Mouse (Mus musculus) right cerebral cortex, postnatal 10 days (tissue): ENCODE measurements around the gene Khsrp.
A peak's percentile ranks its signal among the peaks of the same experiment; 100 is the strongest.

Source experiments
- DNase-seq, 2 experiments: peaks; one replicate each; pipeline ENCODE4 v3.0.0; 2021; ENCODE audit warnings: low spot score in 2 of 2

Khsrp gene

GRCm38 (mm10) chr17:57031661-57032420 lies 519 bp upstream of the Khsrp start:
- DNase-seq, result peak; percentile 100

- DNase-seq, result no peak
These were observed 1.6 kb downstream of the Khsrp start for GRCm38 (mm10) chr17:57029691-57030090.

- no peak for DNase-seq
These were observed 3.9 kb downstream of the Khsrp start for GRCm38 (mm10) chr17:57027471-57027870.

- DNase-seq, result no peak
These were observed 10.4 kb downstream of the Khsrp start for GRCm38 (mm10) chr17:57020960-57021359.

GRCm38 (mm10) chr17:57019693-57020092 lies 11.6 kb downstream of the Khsrp start:
- no peak for DNase-seq

GRCm38 (mm10) chr17:57012245-57012795 lies 19.0 kb downstream of the Khsrp start:
- no peak for DNase-seq

- peak; percentile 98 to 99 for DNase-seq
These were observed 19.8 kb downstream of the Khsrp start, which contains the start of the genes Gtf2f1 and Gm17949 for GRCm38 (mm10) chr17:57011236-57012141. Gene Gtf2f1, minus strand, starts transcription at chr17:57011288. Gene Gm17949, plus strand, starts transcription at chr17:57011469.

GRCm38 (mm10) chr17:57010911-57011235 lies 20.4 kb downstream of the Khsrp start:
- DNase-seq, result no peak

- DNase-seq, result no peak
These were observed 24.0 kb downstream of the Khsrp start for GRCm38 (mm10) chr17:57007137-57007905.

GRCm38 (mm10) chr17:57003994-57004393 lies 27.3 kb downstream of the Khsrp start:
- DNase-seq, result no peak

GRCm38 (mm10) chr17:57001228-57001627 lies 30.1 kb downstream of the Khsrp start:
- no peak for DNase-seq

- DNase-seq, result no peak
These were observed 31.2 kb downstream of the Khsrp start, which contains the start of gene Pspn for GRCm38 (mm10) chr17:56999968-57000609. Gene Pspn, minus strand, starts transcription at chr17:57000018.

- no peak for DNase-seq
These were observed 31.9 kb downstream of the Khsrp start for GRCm38 (mm10) chr17:56999414-56999813.

- peak; percentile 96 to 97 for DNase-seq
These were observed 34.2 kb downstream of the Khsrp start, which contains the start of gene Alkbh7 for GRCm38 (mm10) chr17:56997029-56997667. Gene Alkbh7, plus strand, starts transcription at chr17:56997339.

GRCm38 (mm10) chr17:56996506-56996905 lies 34.8 kb downstream of the Khsrp start:
- no peak for DNase-seq

GRCm38 (mm10) chr17:56995046-56995445 lies 36.3 kb downstream of the Khsrp start:
- DNase-seq, result no peak

GRCm38 (mm10) chr17:56990966-56991365 lies 40.4 kb downstream of the Khsrp start:
- peak in 1 of 2 experiments; percentile 18 for DNase-seq

- peak; percentile 97 to 98 for DNase-seq
These were observed 41.1 kb downstream of the Khsrp start, which contains the start of gene Clpp for GRCm38 (mm10) chr17:56990115-56990746. Gene Clpp, plus strand, starts transcription at chr17:56990305.

GRCm38 (mm10) chr17:56989467-56990114 lies 41.7 kb downstream of the Khsrp start:
- peak; percentile 89 to 93 for DNase-seq
